Mouse (Mus musculus) small intestine, adult 2 months (tissue): ENCODE results near the gene Slc22a20.

Experiments
- CTCF ChIP-seq: fragments of 200-500 bp; IDR thresholded peaks from 2 replicates; pipeline ENCODE4 v1.5.1; 2012; ENCODE audit warnings: low read depth, mild to moderate bottlenecking, control low read depth, inconsistent platforms, low read length, moderate library complexity, mixed read lengths; ENCODE audit not compliant: insufficient replicate concordance, insufficient read length; ENCODE audit errors: extremely low read depth
- POLR2A ChIP-seq: fragments of 200-500 bp; IDR thresholded peaks from 2 replicates; pipeline ENCODE4 v1.6.1; 2012; ENCODE audit warnings: low read depth, mild to moderate bottlenecking, control low read depth, inconsistent platforms, low read length, moderate library complexity

DNA sequence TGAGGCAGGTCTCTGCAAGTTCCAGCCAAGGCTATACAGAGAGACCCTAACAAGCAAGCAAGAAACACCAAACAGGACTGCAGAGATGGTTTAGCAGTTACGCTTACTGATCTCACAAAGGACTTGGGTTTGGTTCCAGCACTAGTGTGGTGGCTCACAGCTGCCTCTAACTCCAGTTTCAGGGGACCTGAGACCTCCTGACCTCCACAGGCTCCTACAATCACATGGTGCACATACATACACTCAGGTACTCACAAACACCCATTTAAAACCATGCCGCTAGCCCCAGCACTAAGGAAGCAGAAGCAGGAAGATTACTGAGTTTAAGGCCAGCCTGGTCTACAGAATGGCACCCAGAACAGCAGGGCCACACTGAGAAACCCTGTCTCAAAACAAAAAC lies 21.1 kb downstream of the Slc22a20 start:
- TF ChIP-seq CTCF = no peak
- TF ChIP-seq POLR2A = no peak
